Mouse (Mus musculus) heart, postnatal 10 days (tissue): ENCODE results near the gene Rtn4rl2. TPM values are rescaled to one million over a fixed set of nuclear protein-coding genes. Genes with fewer than 3 reads are reported as not detected.

ENCODE experiments used
- DNase-seq, 2 experiments: peaks; one replicate each; pipeline ENCODE4 v3.0.0; 2021
- intact Hi-C: fragments of 180-260 bp; cut with DNase I; formaldehyde crosslinking; loops from one replicate; pipeline ENCODE4 v1.15.1; 2025
- total RNA-seq, 2 experiments: library from RNA; stranded (reverse); gene quantifications; 2 replicates each; pipeline ENCODE4 v1.2.3; 2021

Rtn4rl2 gene
- total RNA-seq, 2 experiments from 2014 or later: 4.0 to 8.0 TPM

GRCm38 (mm10) chr2:84851130-84852040 is 35.1 kb downstream of the Rtn4rl2 start:
- intact Hi-C loops: no loop called here

GRCm38 (mm10) chr2:84850407-84851129 is 35.9 kb downstream of the Rtn4rl2 start:
- intact Hi-C loops: no loop called here

More at GRCm38 (mm10) chr2:84851130-84852040, 35.1 kb downstream of the Rtn4rl2 start:
- DNase-seq: peak; percentile 62 to 69

GRCm38 (mm10) chr2:84845226-84845625 is 41.3 kb downstream of the Rtn4rl2 start:
- intact Hi-C loops: no loop called here
- no peak for DNase-seq

More at GRCm38 (mm10) chr2:84850407-84851129, 35.9 kb downstream of the Rtn4rl2 start:
- DNase-seq: no peak

GRCm38 (mm10) chr2:84843654-84844053 is 42.9 kb downstream of the Rtn4rl2 start:
- DNase-seq: no peak
- intact Hi-C loops: no loop called here

- intact Hi-C loops: no loop called here
Measured at GRCm38 (mm10) chr2:84841905-84842304, 44.6 kb downstream of the Rtn4rl2 start.

GRCm38 (mm10) chr2:84840748-84841563 is 45.6 kb downstream of the Rtn4rl2 start:
- intact Hi-C loops: no loop called here
- DNase-seq: no peak

More at GRCm38 (mm10) chr2:84841905-84842304, 44.6 kb downstream of the Rtn4rl2 start:
- DNase-seq: no peak

GRCm38 (mm10) chr2:84840016-84840747 is 46.3 kb downstream of the Rtn4rl2 start:
- intact Hi-C loops: no loop called here
- DNase-seq: peak; percentile 78 to 81

GRCm38 (mm10) chr2:84838993-84839980 is 47.2 kb downstream of the Rtn4rl2 start:
- peak in 1 of 2 experiments; percentile 44 for DNase-seq
- intact Hi-C loops: loop anchor here (10.0 kb wide), 1 partner anchor 166 kb away; no protein-coding TSS in a partner anchor

- intact Hi-C loops: loop anchor here (10.0 kb wide), 1 partner anchor 166 kb away; no protein-coding TSS in a partner anchor
- DNase-seq: no peak
Measured at GRCm38 (mm10) chr2:84838593-84838949, 47.9 kb downstream of the Rtn4rl2 start, which contains the start of gene Slc43a1. TSS of gene Slc43a1 (plus strand) at chr2:84838850.

- DNase-seq: no peak
- intact Hi-C loops: loop anchor here (10.0 kb wide), 1 partner anchor 167 kb away; no protein-coding TSS in a partner anchor
Measured at GRCm38 (mm10) chr2:84837817-84838592, 48.5 kb downstream of the Rtn4rl2 start.

- no peak for DNase-seq
- intact Hi-C loops: loop anchor here (10.0 kb wide), 1 partner anchor 168 kb away; no protein-coding TSS in a partner anchor
Measured at GRCm38 (mm10) chr2:84837107-84837506, 49.4 kb downstream of the Rtn4rl2 start.

GRCm38 (mm10) chr2:84831666-84832391 is 54.7 kb downstream of the Rtn4rl2 start:
- DNase-seq: peak; percentile 93 to 95
- intact Hi-C loops: loop anchor here (1.0 to 10.0 kb wide), 4 partner anchors 23 to 173 kb away; no protein-coding TSS in a partner anchor

GRCm38 (mm10) chr2:84827283-84827920 is 59.1 kb downstream of the Rtn4rl2 start:
- intact Hi-C loops: no loop called here
- DNase-seq: peak; percentile 32 to 46

GRCm38 (mm10) chr2:84826488-84827282 is 59.8 kb downstream of the Rtn4rl2 start, which contains the start of gene Timm10:
TSS of gene Timm10 (plus strand) at chr2:84826997.
- peak; percentile 92 for DNase-seq

GRCm38 (mm10) chr2:84823237-84823636 is 63.3 kb downstream of the Rtn4rl2 start:
- intact Hi-C loops: no loop called here

More at GRCm38 (mm10) chr2:84826488-84827282, 59.8 kb downstream of the Rtn4rl2 start, which contains the start of gene Timm10:
- intact Hi-C loops: no loop called here

More at GRCm38 (mm10) chr2:84823237-84823636, 63.3 kb downstream of the Rtn4rl2 start:
- no peak for DNase-seq
